Mouse (Mus musculus) myocyte (in vitro differentiated cells): ENCODE results near the gene Vipr1.

Experiments
- E2F4 ChIP-seq: IDR thresholded peaks from one replicate; pipeline ENCODE4 v1.6.1; 2011; ENCODE audit warnings: mild to moderate bottlenecking, control low read depth, moderate library complexity; ENCODE audit not compliant: insufficient read depth
- MAX ChIP-seq: IDR thresholded peaks from one replicate; pipeline ENCODE4 v1.6.1; 2011; ENCODE audit warnings: low read depth, mild to moderate bottlenecking, control low read depth
- MYOD1 ChIP-seq, 3 experiments: IDR thresholded peaks; one replicate each; pipeline ENCODE4 v1.6.1; 2011; ENCODE audit warnings: control low read depth in 2 of 3, low read depth in 2 of 3, mild to moderate bottlenecking in 2 of 3, moderate library complexity in 1 of 3; ENCODE audit not compliant: insufficient read length in 2 of 3, control insufficient read depth in 1 of 3
- MYOG ChIP-seq, 3 experiments: IDR thresholded peaks; one replicate each; pipeline ENCODE4 v1.6.1; 2011; ENCODE audit warnings: control low read depth in 2 of 3, low read depth in 2 of 3, mild to moderate bottlenecking in 2 of 3; ENCODE audit not compliant: insufficient read length in 2 of 3, control insufficient read depth in 1 of 3, insufficient read depth in 1 of 3
- POLR2A ChIP-seq: IDR thresholded peaks from one replicate; pipeline ENCODE4 v1.6.1; 2011; ENCODE audit warnings: low read depth, mild to moderate bottlenecking, control low read depth, moderate library complexity; ENCODE audit not compliant: insufficient read length
- POLR2AphosphoS2 ChIP-seq: IDR thresholded peaks from one replicate; pipeline ENCODE4 v1.6.1; 2011; ENCODE audit warnings: low read depth, control low read depth; ENCODE audit not compliant: insufficient read length
- REST ChIP-seq: IDR thresholded peaks from one replicate; pipeline ENCODE4 v1.6.1; 2011; ENCODE audit warnings: mild to moderate bottlenecking, control low read depth, moderate library complexity; ENCODE audit not compliant: insufficient read depth, insufficient read length
- SRF ChIP-seq: IDR thresholded peaks from one replicate; pipeline ENCODE4 v1.6.1; 2011; ENCODE audit warnings: low read depth; ENCODE audit not compliant: control insufficient read depth, insufficient read length
- TCF12 ChIP-seq: IDR thresholded peaks from one replicate; pipeline ENCODE4 v1.6.1; 2011; ENCODE audit warnings: mild to moderate bottlenecking, control low read depth; ENCODE audit not compliant: poor library complexity, insufficient read depth, severe bottlenecking
- USF1 ChIP-seq: IDR thresholded peaks from one replicate; pipeline ENCODE4 v1.6.1; 2011; ENCODE audit warnings: low read depth, mild to moderate bottlenecking, control low read depth, moderate library complexity

DNA sequence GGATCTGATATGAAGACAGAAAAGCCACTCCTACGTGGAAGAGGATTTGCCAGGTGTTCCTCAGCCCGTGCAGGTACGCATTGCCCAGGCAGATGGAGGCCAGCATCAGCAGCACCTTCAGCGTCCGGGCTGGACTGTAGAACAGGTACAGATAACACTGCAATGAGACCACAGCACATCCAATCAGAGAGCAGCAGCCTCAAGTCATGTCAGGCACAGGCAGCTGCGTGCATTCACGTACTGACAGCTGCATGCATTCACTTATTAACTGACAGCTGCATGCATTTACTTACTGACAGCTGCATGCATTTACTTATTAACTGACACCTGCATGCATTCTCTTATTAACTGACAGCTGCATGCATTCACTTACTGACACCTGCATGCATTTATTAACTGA, 42.2 kb downstream of the Vipr1 start:
- peak in 2 of 3 experiments; percentile 62 to 64 for TF ChIP-seq MYOD1 (IDR thresholded peaks at IDR 0.05; ENCODE audit: control insufficient read depth in 1 of 3, insufficient read length in 2 of 3, low read depth in 2 of 3)
- peak in 2 of 3 experiments; percentile 21 to 79 for TF ChIP-seq MYOG (IDR thresholded peaks at IDR 0.05; ENCODE audit: control insufficient read depth in 1 of 3, insufficient read depth in 1 of 3, insufficient read length in 2 of 3, low read depth in 2 of 3)
- no peak for TF ChIP-seq POLR2A
- TF ChIP-seq SRF: no peak
- no peak for TF ChIP-seq POLR2AphosphoS2
- no peak for TF ChIP-seq TCF12
- no peak for TF ChIP-seq USF1
- TF ChIP-seq REST: no peak
- no peak for TF ChIP-seq E2F4
- no peak for TF ChIP-seq MAX
